Mouse (Mus musculus): ENCODE data around the gene Prm3.

DNA sequence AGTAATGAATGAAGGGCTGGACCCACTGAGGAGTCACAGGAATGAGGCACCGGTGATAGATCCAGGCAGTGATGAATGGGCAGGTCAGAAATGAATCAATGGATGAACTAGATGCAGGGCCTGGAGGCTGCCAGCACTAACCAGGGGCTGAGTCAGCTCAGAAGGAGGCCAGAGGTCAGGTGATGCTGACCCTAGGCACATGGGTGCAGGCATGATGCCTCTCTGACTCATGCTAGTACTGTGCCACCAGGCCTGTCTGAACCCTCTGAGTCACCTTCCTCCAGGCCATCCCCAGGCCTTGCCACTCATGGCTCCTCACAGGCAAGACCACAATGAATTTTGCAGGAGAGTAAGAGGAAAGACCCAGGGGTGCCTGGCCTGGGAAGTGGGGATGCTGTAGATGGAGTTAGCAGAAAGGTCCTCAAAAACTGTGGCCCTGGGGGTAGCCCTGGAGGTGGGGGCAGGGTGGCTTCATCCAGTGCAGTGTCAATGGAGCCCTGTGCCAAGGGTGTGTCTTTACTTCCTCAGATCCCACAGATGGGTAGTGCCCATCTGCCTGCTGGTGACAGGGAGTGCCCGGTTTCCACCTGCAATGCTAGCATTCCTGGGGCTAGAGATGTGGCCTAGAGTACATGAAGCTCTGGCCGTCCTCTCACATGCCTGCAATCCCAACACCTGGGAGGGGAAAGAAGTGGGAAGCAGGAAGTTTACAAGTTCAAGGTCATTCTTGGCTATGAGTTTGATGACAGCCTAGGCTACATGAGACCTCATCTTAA lies 36.0 kb downstream of the Prm3 start:
- no peak for TF ChIP-seq POLR2A (IDR thresholded peaks at IDR 0.05; ENCODE audit: borderline replicate concordance, extremely low read depth, insufficient read depth, insufficient read length, poor library complexity, severe bottlenecking)
- TF ChIP-seq CTCF (IDR thresholded peaks at IDR 0.05; ENCODE audit: borderline replicate concordance, extremely low read depth, insufficient read depth, insufficient read length), result no peak

All from brain, embryonic 14.5 days (tissue).